Mouse (Mus musculus): ENCODE data around the gene Naaa. TPM values are rescaled to one million over a fixed set of nuclear protein-coding genes. Genes with fewer than 3 reads are reported as not detected.

Gene Naaa
- 12.9 and 15.6 TPM in 2 replicates for polyA plus RNA-seq (2015; fragmentation: Nextera tagmentation; extraction: Ambion mirVana)

- Histone ChIP-seq H3K4me2 (ENCODE audit: low read depth, low read length) (peak within 1 kb of the TSS; percentile 85), H3K9ac (ENCODE audit: low read length) (peak within 1 kb of the TSS; percentile 69), H3K4me3 (ENCODE audit: low read length) (peak within 1 kb of the TSS; percentile 66), H3K9me3 (ENCODE audit: control insufficient read depth, low read length) (no peaks in the 10 kb centered on the region), H3K27me3 (ENCODE audit: control insufficient read depth, insufficient read depth, low read depth, low read length) (no peaks in the 10 kb centered on the region), H3K4me1 (replicated peaks; ENCODE audit: control insufficient read depth, insufficient read depth, low read length) (peaks cover 10% of the 10 kb centered on the region), H3K27ac (ENCODE audit: low read length) (no peak within 1 kb of the TSS), H3K36me3 (ENCODE audit: control insufficient read depth, insufficient read depth, low read length) (no peaks in the 10 kb centered on the region)
- WGBS = 2% methylated on average over 54 of the region's 54 CpGs
- ATAC-seq (ENCODE audit: low read depth) = peak; percentile 96
Measured at GRCm38 (mm10) chr5:92277437-92278394, at the start of gene Naaa. Gene Naaa, minus strand, starts transcription at chr5:92278170.

GRCm38 (mm10) chr5:92327367-92327766 lies 49.4 kb upstream of the Naaa start:
- H3K36me3 ChIP-seq (ENCODE audit: control insufficient read depth, insufficient read depth, low read length) = no peaks in the 10 kb centered on the region
- no peaks in the 10 kb centered on the region for H3K27me3 ChIP-seq (ENCODE audit: control insufficient read depth, insufficient read depth, low read depth, low read length)
- peaks cover 9% of the 10 kb centered on the region for H3K4me1 ChIP-seq (replicated peaks; ENCODE audit: control insufficient read depth, insufficient read depth, low read length)
- no peak overlapping the region for H3K4me3 ChIP-seq (ENCODE audit: low read length)
- 67% methylated on average over 6 of the region's 6 CpGs for WGBS
- ATAC-seq (ENCODE audit: low read depth) = no peak
- H3K27ac ChIP-seq (ENCODE audit: low read length) = no peak overlapping the region
- no peaks in the 10 kb centered on the region for H3K9me3 ChIP-seq (ENCODE audit: control insufficient read depth, low read length)
- H3K4me2 ChIP-seq (ENCODE audit: low read depth, low read length) = no peak overlapping the region
- H3K9ac ChIP-seq (ENCODE audit: low read length) = no peak overlapping the region

- no peaks in the 10 kb centered on the region for H3K9me3 ChIP-seq (ENCODE audit: control insufficient read depth, low read length)
- no peak overlapping the region for H3K4me2 ChIP-seq (ENCODE audit: low read depth, low read length)
- H3K27me3 ChIP-seq (ENCODE audit: control insufficient read depth, insufficient read depth, low read depth, low read length) = no peaks in the 10 kb centered on the region
- WGBS = 38% methylated on average over 5 of the region's 5 CpGs
- peak; percentile 95 for ATAC-seq (ENCODE audit: low read depth)
- no peaks in the 10 kb centered on the region for H3K36me3 ChIP-seq (ENCODE audit: control insufficient read depth, insufficient read depth, low read length)
- H3K4me1 ChIP-seq (replicated peaks; ENCODE audit: control insufficient read depth, insufficient read depth, low read length) = peaks cover 11% of the 10 kb centered on the region
- H3K4me3 ChIP-seq (ENCODE audit: low read length) = no peak overlapping the region
- H3K27ac ChIP-seq (ENCODE audit: low read length) = peak overlapping the region; percentile 79
- H3K9ac ChIP-seq (ENCODE audit: low read length) = no peak overlapping the region
Measured at GRCm38 (mm10) chr5:92323264-92323663, 45.3 kb upstream of the Naaa start.

- H3K27me3 ChIP-seq (ENCODE audit: control insufficient read depth, insufficient read depth, low read depth, low read length) = no peaks in the 10 kb centered on the region
- H3K9ac ChIP-seq (ENCODE audit: low read length) = no peak overlapping the region
- H3K4me1 ChIP-seq (replicated peaks; ENCODE audit: control insufficient read depth, insufficient read depth, low read length) = peaks cover 11% of the 10 kb centered on the region
- H3K4me2 ChIP-seq (ENCODE audit: low read depth, low read length) = no peak overlapping the region
- 59% methylated on average over 4 of the region's 4 CpGs for WGBS
- no peaks in the 10 kb centered on the region for H3K9me3 ChIP-seq (ENCODE audit: control insufficient read depth, low read length)
- no peaks in the 10 kb centered on the region for H3K36me3 ChIP-seq (ENCODE audit: control insufficient read depth, insufficient read depth, low read length)
- peak; percentile 29; the same call in 1 of the 2 replicates for ATAC-seq (ENCODE audit: low read depth)
- H3K4me3 ChIP-seq (ENCODE audit: low read length) = no peak overlapping the region
- H3K27ac ChIP-seq (ENCODE audit: low read length) = peak overlapping the region; percentile 79
Measured at GRCm38 (mm10) chr5:92322612-92323011, 44.6 kb upstream of the Naaa start.

- 52% methylated on average over 8 of the region's 8 CpGs for WGBS
- no peak overlapping the region for H3K4me2 ChIP-seq (ENCODE audit: low read depth, low read length)
- ATAC-seq (ENCODE audit: low read depth) = no peak
Measured at GRCm38 (mm10) chr5:92321631-92322400, 43.8 kb upstream of the Naaa start.

GRCm38 (mm10) chr5:92318596-92318995 lies 40.6 kb upstream of the Naaa start:
- peaks cover 4% of the 10 kb centered on the region; the same call in 1 of the 2 replicates for H3K4me1 ChIP-seq (replicated peaks; ENCODE audit: control insufficient read depth, insufficient read depth, low read length)
- H3K36me3 ChIP-seq (ENCODE audit: control insufficient read depth, insufficient read depth, low read length) = no peaks in the 10 kb centered on the region
- no peaks in the 10 kb centered on the region for H3K9me3 ChIP-seq (ENCODE audit: control insufficient read depth, low read length)
- H3K27me3 ChIP-seq (ENCODE audit: control insufficient read depth, insufficient read depth, low read depth, low read length) = no peaks in the 10 kb centered on the region
- H3K27ac ChIP-seq (ENCODE audit: low read length) = no peak overlapping the region
- no peak overlapping the region for H3K4me2 ChIP-seq (ENCODE audit: low read depth, low read length)
- no peak for ATAC-seq (ENCODE audit: low read depth)
- no peak overlapping the region for H3K4me3 ChIP-seq (ENCODE audit: low read length)
- 84% methylated on average over 14 of the region's 14 CpGs for WGBS
- no peak overlapping the region for H3K9ac ChIP-seq (ENCODE audit: low read length)

More at GRCm38 (mm10) chr5:92321631-92322400, 43.8 kb upstream of the Naaa start:
- Histone ChIP-seq H3K27me3 (ENCODE audit: control insufficient read depth, insufficient read depth, low read depth, low read length) (no peaks in the 10 kb centered on the region), H3K36me3 (ENCODE audit: control insufficient read depth, insufficient read depth, low read length) (no peaks in the 10 kb centered on the region), H3K9me3 (ENCODE audit: control insufficient read depth, low read length) (no peaks in the 10 kb centered on the region), H3K4me1 (replicated peaks; ENCODE audit: control insufficient read depth, insufficient read depth, low read length) (peaks cover 11% of the 10 kb centered on the region), H3K27ac (ENCODE audit: low read length) (no peak overlapping the region), H3K9ac (ENCODE audit: low read length) (no peak overlapping the region), H3K4me3 (ENCODE audit: low read length) (no peak overlapping the region)

GRCm38 (mm10) chr5:92318119-92318518 lies 40.1 kb upstream of the Naaa start:
- Histone ChIP-seq H3K4me3 (ENCODE audit: low read length) (no peak overlapping the region), H3K9me3 (ENCODE audit: control insufficient read depth, low read length) (no peaks in the 10 kb centered on the region), H3K4me1 (replicated peaks; ENCODE audit: control insufficient read depth, insufficient read depth, low read length) (0 out of 2 replicates have a peak, but pooled peaks cover 4% of the 10 kb centered on the region), H3K27ac (ENCODE audit: low read length) (no peak overlapping the region), H3K9ac (ENCODE audit: low read length) (no peak overlapping the region), H3K36me3 (ENCODE audit: control insufficient read depth, insufficient read depth, low read length) (no peaks in the 10 kb centered on the region), H3K4me2 (ENCODE audit: low read depth, low read length) (no peak overlapping the region), H3K27me3 (ENCODE audit: control insufficient read depth, insufficient read depth, low read depth, low read length) (no peaks in the 10 kb centered on the region)
- ATAC-seq (ENCODE audit: low read depth) = no peak
- 68% methylated on average over 7 of the region's 7 CpGs for WGBS

- no peaks in the 10 kb centered on the region for H3K36me3 ChIP-seq (ENCODE audit: control insufficient read depth, insufficient read depth, low read length)
- H3K27me3 ChIP-seq (ENCODE audit: control insufficient read depth, insufficient read depth, low read depth, low read length) = no peaks in the 10 kb centered on the region
- ATAC-seq (ENCODE audit: low read depth) = no peak
- H3K9ac ChIP-seq (ENCODE audit: low read length) = no peak overlapping the region
- WGBS = 41% methylated on average over 7 of the region's 7 CpGs
- no peak overlapping the region for H3K27ac ChIP-seq (ENCODE audit: low read length)
- H3K4me1 ChIP-seq (replicated peaks; ENCODE audit: control insufficient read depth, insufficient read depth, low read length) = peaks cover 8% of the 10 kb centered on the region; the same call in 1 of the 2 replicates
- H3K4me3 ChIP-seq (ENCODE audit: low read length) = no peak overlapping the region
- no peaks in the 10 kb centered on the region for H3K9me3 ChIP-seq (ENCODE audit: control insufficient read depth, low read length)
- no peak overlapping the region for H3K4me2 ChIP-seq (ENCODE audit: low read depth, low read length)
Measured at GRCm38 (mm10) chr5:92313776-92314175, 35.8 kb upstream of the Naaa start.

All from lung, embryonic 16.5 days (tissue).